In genomic region chr11:77497341-77497756, GRCm38 (mm10) we compare ENCODE assay signal across 1 mouse cellular context.
A peak's percentile ranks its signal among the peaks of the same experiment; 100 is the strongest.
TF ChIP-seq lines count a peak whose summit lies in the region.

No protein-coding gene starts in this region.

TF ChIP-seq in CH12.LX, 34 proteins besides CTCF, POLR2A, EP300 and RAD21 (continued from another document):
- peak; percentile 55 for TF ChIP-seq MXI1 (IDR thresholded peaks at IDR 0.05; ENCODE audit: low read depth, low read length)
- peak; percentile 67 for TF ChIP-seq CHD2 (IDR thresholded peaks at IDR 0.05; ENCODE audit: low read length)
- TF ChIP-seq SMC3 (IDR thresholded peaks at IDR 0.05; ENCODE audit: low read depth, low read length): peak; percentile 63
- TF ChIP-seq TCF12 (IDR thresholded peaks at IDR 0.05; ENCODE audit: low read depth, low read length): no peak
- peak; percentile 44; the same call in 1 of the 2 replicates for TF ChIP-seq MAZ (IDR thresholded peaks at IDR 0.05; ENCODE audit: low read depth, low read length)
